Mouse (Mus musculus): ENCODE results near the gene Nkain1. TPM values are rescaled to one million over a fixed set of nuclear protein-coding genes. Genes with fewer than 3 reads are reported as not detected.

Gene Nkain1
- total RNA-seq, 2 experiments from 2014 or later: not detected

DNA sequence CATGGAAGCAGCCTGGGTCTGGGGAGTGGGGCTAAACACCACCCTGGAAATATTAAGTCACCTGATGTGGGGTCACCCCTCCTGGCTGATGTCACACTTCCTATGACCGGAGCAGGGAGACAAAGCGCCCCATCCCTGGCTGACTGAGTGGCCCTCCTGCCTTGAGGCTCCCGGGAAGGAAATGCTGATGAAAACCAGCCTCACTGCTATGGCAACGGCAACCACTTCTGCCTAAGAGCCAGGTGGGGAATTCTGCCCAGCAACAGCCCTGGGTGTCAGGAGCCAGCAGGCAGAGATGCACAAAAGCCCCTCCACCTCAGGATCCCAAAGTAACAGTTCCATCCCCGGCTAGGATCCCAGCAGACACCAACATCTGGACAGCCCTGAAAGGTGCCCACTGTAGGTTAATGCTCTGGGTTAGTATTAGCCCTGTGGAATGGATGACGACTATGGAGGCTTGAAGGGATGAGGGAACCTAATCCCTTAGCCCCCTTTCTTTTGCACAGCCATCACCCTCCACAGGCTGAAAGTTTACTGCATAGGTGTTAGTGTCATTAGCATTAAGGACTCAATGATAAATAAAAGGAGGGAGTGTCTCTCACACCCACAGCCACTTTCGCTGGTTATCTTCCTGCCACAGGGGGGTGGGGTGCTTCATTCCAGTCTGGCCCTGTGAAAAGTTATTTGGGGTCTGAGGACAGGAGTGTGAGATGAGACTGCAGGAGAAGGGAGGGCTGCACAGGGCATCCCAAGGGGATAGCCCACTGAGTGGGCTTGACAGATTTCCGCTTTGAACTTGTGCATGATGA, 21.5 kb downstream of the Nkain1 start:
- no peak for ATAC-seq (replicated peaks; ENCODE audit: low FRiP score, poor library complexity, severe bottlenecking)

DNA sequence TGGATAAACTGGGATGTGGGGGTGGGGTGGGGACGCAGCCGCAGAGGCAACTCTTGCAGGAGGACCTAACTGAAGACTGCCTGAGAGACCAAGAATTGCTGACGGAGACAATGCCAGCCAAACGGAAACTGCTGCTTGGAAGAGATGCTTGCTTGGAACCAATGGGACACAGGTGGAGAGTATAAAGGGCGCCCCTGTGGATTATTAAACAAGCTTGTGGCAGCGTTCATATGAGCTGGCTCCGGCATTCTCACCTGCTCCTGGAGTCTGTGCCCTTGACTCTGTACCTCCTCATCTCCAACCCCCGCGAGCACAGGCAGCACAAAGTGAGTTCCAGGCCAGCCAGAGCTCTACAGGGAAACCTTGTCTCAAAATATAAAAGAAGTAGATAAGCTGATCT, 23.5 kb downstream of the Nkain1 start:
- ATAC-seq (replicated peaks; ENCODE audit: low FRiP score, poor library complexity, severe bottlenecking): no peak

DNA sequence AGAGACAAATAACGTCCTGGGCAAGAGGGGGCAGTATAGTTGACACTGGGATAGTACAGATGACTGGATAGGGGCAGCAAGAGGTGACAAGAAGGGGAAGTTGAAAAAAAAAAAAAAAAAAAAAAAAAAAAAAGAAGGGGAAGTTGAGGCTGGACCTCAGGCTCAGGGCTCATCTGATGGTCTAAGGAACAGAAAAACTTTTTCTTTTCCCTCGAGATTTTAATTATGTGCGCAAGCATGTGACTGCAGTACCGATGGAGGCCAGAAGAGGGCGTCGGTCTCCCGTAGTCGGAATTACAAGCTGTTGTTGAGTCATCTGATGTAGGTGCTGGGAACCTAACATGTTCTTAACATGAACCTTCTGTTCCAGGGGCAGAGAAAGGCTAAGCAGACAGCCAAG, 24.8 kb downstream of the Nkain1 start:
- no peak for ATAC-seq (replicated peaks; ENCODE audit: low FRiP score, poor library complexity, severe bottlenecking)

DNA sequence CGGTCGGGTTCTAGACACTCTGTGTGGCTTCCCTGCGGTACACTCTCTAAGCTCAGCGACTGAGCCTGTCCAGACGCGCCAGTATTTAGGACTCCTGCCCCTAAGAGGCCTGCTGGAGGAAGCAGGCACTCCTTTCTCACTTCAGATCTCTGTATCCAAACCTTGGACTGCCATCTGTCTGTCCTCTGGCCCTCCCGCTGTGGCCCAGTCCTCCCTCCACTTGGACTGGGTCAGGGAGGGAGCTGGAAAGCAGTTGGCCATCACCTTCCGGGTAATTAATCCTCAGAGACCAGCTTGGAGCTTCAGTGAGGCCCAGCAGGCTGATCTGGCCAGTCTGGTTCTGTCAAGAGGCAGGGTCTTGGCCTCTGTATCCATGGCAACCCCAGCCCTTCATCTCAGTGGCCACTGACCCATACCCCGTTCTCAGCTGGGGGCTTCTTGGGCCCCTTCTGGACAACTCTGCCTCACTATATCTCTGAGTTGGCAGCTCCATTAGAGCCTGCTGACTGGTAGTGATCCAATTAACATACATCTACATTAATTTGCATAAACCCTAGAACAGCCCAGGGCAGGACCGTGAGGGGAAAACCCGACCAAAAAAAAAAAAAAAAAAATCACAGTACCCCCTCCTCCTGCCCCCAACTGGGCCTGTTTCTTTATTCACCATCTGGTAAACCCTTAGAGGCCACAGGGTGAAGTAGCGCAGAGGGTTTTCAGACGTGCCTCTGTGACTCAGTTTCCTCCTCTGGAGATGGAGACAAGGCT, 27.0 kb downstream of the Nkain1 start:
- no peak for ATAC-seq (replicated peaks; ENCODE audit: low FRiP score, poor library complexity, severe bottlenecking)

DNA sequence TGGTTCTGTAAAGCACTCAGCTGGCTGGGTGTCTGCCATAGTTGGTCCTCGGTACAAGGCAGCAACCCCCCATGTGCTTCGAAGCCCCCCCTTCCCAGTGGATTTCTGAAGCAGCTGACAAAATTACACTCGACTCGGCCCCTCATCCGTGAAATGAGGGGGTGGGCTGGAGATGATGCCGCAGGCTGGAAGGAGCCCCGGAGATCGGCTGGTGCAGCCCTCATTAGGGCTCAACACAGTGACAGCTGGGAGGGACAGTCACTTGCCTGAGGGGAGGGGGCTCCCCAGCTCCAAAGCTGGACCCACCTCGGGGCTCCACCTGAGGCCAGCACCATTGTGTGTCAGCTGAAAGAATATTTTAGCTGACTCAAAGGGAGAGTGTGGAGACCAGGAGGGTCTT, 29.6 kb downstream of the Nkain1 start:
- ATAC-seq (replicated peaks; ENCODE audit: low FRiP score, poor library complexity, severe bottlenecking): no peak

DNA sequence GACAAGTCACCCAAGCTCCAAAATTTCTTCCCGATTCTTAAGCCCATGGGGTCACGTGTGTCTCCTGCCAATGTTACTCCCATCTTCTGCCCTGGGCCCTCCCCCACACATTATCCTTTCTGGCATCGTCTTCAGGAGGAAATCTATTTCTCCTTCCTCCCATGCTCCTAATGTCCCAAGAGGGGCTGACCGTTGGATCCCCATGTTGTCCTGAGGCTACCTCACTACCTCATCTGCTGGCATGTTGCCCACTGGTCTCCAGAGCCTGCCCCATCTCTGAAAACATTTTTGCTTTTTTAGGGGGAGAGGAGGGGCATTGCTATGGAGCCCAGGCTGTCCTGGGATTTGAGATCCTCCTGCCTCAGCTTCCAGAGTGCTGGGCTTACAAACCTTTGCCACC, 30.9 kb downstream of the Nkain1 start:
- no peak for ATAC-seq (replicated peaks; ENCODE audit: low FRiP score, poor library complexity, severe bottlenecking)

DNA sequence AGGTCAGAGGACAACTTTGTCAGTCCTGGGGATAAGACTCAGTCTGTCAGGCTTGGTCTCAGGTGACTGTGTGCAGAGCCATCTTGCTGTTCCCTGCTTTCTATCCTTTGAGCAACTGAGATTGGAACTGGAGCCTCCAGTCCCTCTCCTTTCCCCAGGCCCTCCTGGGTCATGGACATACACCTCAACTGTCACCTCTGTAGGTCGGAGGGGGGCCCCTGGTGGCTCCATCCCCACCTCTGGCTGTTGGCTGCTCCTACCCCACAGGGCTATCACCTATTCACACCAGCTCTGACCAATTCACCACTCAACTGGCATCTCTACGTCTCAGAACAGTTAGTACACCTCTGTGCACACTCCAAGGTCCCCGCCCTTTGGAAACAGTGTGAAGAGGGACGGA, 33.1 kb downstream of the Nkain1 start:
- no peak for ATAC-seq (replicated peaks; ENCODE audit: low FRiP score, poor library complexity, severe bottlenecking)

DNA sequence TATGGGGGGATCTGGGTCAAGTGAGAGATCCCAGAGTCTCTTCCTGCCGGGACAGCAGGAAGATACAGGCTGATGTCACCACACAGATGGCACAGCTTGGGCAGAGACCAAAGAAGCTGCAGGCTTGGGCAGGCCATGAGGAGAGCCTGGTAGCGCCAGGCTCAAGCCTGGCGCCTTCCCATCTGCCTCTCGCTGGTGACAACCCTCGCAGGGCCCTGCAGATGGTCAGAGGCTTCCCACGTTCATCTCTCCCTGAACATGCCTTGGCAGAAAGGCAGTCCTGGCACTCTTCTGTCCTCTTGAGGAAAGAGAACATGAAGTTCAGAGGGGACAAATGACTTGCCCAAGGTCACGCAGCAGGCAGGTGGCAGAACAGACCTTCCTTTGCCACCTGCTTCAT, 34.3 kb downstream of the Nkain1 start:
- no peak for ATAC-seq (replicated peaks; ENCODE audit: low FRiP score, poor library complexity, severe bottlenecking)

DNA sequence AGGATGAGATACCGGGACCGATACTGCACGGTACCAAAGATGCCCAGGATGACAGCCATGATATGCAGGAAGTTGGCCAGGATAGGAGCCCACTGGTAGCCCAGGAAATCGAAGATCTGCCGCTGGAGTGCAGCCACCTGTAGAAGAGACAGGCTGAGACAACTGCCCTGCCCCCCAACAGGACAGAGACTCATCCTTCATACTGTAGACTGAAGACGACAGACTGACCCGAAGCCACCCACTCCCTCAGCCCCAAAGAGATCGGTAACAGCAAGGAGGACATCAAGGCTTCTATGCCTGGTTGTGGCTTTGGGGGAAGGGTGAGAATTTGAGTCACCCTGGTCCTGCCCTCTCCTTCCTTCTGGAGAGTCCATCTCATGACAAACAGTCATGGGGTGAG, 34.9 kb downstream of the Nkain1 start:
- ATAC-seq (replicated peaks; ENCODE audit: low FRiP score, poor library complexity, severe bottlenecking): no peak

DNA sequence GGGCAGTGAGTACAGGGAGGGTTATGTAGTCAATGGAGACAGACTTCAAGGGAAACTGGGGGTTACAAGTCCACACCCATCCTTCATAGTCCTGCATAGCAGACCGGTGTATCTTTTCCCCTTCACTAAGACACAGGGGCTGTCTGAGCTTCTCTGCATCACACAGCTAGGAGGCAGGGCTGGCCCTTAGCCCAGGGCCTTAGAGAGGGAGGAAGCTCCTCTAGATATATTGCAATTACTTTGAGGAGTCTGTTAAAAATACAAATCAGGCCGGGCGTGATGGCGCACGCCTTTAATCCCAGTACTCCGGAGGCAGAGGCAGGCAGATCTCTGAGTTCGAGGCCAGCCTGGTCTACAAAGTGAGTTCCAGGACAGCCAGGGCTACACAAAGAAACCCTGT, 36.6 kb downstream of the Nkain1 start:
- no peak for ATAC-seq (replicated peaks; ENCODE audit: low FRiP score, poor library complexity, severe bottlenecking)

DNA sequence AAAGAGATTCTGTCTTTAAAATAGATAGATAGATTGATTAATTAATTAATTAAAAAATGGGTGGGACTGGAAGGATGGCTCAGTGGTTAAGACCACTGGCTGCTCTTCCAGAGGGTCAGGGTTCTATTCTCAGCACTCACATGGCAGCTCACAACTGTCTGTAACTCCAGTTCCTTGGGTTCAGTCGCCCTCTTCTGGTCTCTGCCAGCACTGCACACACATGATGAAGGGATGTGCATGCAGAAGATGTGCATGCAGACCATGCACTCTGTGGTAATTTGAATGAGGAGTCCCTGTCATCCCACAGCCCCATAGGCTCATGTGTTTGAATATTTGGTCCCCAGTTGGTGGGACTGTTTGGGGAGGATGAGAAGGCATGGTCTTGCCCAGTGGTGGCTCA, 38.2 kb downstream of the Nkain1 start:
- ATAC-seq (replicated peaks; ENCODE audit: low FRiP score, poor library complexity, severe bottlenecking): no peak

DNA sequence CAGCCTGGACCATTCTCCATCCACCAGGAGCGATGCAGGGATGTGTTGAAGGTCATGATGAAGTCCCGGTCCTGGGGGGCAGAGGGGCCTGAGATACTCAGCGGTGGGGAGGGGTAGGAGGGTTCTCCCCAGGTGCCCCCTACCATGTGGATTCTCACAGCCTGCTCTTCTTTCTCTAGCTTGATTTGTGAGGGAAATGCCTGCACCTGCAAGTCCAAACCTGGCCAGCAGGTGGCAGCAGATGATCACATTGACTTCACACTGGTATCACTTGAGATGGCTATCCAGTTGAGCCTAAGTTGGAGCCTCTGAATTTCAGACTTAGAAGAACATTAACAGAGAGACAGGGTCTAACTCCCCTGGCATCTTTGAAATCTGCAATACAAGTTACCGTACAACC, 40.0 kb downstream of the Nkain1 start:
- ATAC-seq (replicated peaks; ENCODE audit: low FRiP score, poor library complexity, severe bottlenecking): peak; percentile 78

DNA sequence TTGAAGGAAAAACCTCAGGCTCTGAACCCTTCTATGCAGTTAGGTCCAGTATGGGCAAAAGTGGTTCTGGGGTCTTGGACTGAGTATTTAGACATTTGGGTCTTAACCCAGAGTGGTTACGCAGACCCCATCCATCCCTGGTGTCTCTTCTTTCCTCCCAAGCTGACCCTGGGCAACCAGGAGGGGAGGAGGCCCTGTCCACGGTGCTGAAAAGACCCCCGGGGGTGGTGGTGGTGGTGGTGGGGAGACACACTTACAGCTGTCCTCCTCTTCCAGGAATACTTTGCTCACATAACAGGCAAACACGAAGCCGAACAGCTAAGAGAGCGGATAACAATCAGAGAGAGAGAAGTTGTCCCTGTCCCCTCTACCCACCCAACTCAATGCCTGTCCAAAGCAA, 41.6 kb downstream of the Nkain1 start:
- ATAC-seq (replicated peaks; ENCODE audit: low FRiP score, poor library complexity, severe bottlenecking): no peak

DNA sequence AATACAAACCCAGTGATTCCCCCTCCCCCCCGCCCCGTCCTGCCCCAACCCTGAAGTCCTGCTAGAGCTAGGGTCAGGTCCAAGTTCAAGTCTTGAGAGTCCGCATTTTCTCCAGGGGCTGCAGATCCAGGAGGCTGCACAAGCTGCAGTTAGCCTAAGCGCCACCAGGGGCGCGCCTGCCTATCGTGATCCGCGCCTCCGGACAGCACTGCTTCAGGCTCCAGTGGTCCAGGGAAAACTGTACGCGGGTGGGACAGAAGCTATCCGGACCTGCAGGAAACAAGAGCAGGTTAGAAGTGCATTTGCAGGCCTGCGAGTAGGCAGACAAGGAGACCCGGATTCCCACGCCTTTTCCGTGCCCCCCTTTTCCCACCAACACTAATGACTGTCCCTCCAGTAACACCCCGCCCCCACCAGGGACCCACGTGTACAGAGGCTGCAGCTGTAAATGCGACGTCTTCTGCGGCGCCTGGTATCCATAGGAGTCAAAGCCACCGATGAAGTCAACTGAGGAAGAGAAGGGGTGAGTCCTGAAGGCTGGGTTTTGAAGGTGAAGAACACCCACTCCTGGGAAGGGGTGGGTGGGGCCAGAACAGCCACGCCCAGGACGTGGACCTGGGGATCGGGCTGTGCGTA, 42.2 kb downstream of the Nkain1 start:
- ATAC-seq (replicated peaks; ENCODE audit: low FRiP score, poor library complexity, severe bottlenecking): peak; percentile 79

DNA sequence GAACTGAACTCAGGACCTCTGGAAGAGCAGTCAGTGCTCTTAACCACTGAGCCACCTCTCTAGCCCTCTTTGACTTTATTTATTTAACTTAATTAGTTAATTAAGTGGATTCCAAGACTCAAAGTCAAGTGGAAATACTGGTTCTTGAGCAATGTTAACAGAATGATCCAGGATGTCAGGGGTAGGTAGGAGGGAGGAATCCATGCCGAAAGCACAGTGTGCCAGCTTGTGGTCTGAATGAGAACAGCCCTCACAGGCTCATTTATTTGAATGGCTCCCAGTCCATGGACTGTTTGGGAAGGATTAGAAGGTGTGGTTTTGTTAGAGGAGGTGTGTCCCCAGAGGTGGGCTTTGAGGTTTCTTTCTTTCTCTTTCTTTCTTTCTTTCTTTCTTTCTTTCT, 46.2 kb downstream of the Nkain1 start:
- no peak for ATAC-seq (replicated peaks; ENCODE audit: low FRiP score, poor library complexity, severe bottlenecking)

DNA sequence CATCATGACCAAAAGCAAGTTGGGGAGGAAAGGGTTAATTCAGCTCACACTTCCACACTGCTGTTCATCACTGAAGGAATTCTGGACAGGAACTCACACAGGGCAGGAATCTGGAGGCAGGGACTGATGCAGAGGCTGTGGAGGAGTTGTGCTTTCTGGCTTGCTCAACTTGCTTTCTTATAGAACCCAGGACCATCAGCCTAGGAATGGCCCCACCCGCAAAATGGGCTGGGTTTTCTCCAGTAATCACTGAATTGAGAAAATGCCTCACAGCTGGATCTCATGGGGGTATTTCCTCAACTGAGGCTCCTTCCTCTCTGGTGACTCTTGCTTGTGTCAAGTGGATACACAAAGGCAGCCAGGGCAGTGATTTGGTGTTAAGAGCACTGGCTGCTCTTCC, 48.9 kb downstream of the Nkain1 start:
- no peak for ATAC-seq (replicated peaks; ENCODE audit: low FRiP score, poor library complexity, severe bottlenecking)

DNA sequence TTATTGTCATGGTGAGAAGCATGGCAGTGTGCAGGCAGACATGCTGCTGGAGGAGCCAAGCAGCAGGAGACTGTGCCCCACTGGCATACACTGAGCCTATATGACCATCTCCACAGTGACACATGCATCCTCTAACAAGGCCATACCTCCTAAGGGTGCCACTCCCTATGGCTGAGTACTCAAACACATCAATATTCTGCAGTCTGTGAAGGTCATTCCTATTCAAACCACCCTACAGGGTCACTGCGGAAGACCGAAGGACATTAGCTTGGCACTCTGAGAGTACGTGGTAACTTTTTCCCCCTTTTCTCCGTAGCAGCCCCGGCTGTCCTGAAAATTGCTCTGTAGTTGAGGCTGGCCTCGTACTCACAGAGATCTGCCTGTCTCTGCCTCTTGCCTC, 52.5 kb downstream of the Nkain1 start:
- ATAC-seq (replicated peaks; ENCODE audit: low FRiP score, poor library complexity, severe bottlenecking): no peak

DNA sequence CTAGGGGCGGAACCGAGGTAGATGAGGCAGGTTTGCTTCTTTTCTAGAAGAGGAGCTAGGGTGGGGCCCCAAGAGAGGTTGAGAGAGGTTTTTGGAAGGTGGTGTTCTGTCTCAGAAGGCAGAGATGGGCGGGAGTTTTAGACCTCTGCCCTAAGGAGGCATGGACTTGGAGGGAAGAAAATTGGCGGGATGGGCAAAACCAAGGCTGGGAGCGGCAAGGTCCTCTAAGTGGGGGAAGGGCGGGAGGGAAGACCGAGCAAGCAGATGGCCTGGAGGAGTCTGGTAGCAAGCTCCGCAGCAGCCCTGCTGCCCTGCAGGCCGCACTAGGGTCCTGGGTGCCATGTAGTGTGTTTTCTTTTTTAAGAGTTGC, 53.5 kb downstream of the Nkain1 start:
- no peak for ATAC-seq (replicated peaks; ENCODE audit: low FRiP score, poor library complexity, severe bottlenecking)

DNA sequence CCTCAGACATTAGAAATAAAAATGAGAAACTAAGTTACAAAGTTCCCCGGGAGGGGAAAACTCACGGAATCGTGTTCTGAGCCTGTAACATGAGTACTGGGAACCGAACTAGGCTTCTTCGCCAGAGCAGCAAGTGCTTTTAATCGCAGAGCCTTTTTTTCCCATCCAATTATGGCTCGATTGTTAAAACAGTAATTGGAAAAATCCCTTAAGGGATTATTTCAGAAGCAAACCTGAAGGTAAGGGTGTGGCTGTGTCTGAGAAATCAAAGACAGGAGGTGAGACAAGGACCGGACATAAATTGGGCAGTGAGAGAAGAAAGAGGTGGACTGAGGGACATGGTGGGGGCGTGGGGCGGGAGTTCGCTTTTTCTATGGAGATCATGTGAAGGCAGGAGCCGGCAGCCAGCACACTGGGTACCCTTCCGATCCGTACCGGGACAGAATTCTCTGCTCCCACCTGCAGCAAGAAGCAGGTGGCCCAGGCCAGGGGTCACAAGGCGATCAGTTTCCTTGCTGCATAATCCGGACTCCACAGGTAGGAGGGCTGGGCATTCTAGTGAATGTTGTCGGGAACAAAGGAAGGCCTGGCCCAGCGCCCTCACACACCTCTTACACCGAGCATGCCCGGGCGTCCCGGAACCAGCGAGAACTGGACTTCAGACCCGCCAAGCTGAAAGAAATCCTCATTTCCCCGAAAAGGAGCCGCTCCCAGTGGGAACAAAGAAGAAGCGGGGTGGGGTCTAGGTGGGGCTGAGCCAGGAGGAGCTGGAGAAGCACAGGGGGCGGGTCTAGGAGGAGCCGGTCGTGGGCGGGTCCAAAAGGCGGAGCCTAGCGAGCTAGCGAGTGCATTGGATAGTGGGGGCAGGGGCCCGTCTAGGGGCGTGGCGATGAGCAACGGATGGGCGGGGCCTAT, 54.1 kb downstream of the Nkain1 start:
- peak; percentile 90 for ATAC-seq (replicated peaks; ENCODE audit: low FRiP score, poor library complexity, severe bottlenecking)

DNA sequence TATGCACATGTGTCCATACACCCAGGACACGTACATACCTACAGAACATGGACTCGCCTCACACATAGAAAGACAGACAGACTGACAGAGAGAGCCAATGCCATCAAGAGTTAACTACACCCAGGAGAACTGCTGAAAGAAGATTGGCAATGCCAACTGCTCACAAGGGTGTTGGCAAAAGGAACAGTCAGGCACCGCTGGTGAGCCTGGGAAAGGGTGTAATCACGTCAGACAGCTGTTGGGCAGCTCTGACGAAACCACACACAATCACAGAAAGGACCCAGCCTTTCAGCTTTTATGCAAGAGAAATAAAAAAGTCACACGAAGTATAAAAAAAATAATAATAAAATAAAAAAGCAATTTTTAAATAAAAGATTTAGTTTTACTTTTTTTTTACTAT, 57.5 kb downstream of the Nkain1 start:
- ATAC-seq (replicated peaks; ENCODE audit: low FRiP score, poor library complexity, severe bottlenecking): no peak
